Mouse (Mus musculus) urinary bladder, adult 2 months (tissue): ENCODE results near the gene Rilpl1. TPM values are rescaled to one million over a fixed set of nuclear protein-coding genes. Genes with fewer than 3 reads are reported as not detected.
A peak's percentile ranks its signal among the peaks of the same experiment; 100 is the strongest.
"Not testable (repeated sequence)": the region's sequence is repeated elsewhere in the genome, so short reads cannot be mapped to it uniquely, and the experiment has no call there.

Experiments
- DNase-seq: peaks from one replicate; pipeline ENCODE4 v3.0.0; 2022; ENCODE audit warnings: low spot score
- polyA plus RNA-seq: library from polyadenylated mRNA; depleted of rRNA; stranded (reverse); fragments of >200 nt; gene quantifications from 2 replicates; pipeline ENCODE4 v1.2.3, GENCODE M21; 2012; rRNA removed

The Rilpl1 gene
- 17.7 and 24.6 TPM in 2 replicates for polyA plus RNA-seq

GRCm38 (mm10) chr5:124530655-124531582, at the start of gene Rilpl1:
Gene Rilpl1 (minus strand): TSS chr5:124531391.
- peak; percentile 63 for DNase-seq

- peak; percentile 85 for DNase-seq
Measured at GRCm38 (mm10) chr5:124578633-124579317, 47.6 kb upstream of the Rilpl1 start, which contains the start of the genes Eif2b1 and Gtf2h3. Gene Eif2b1 (minus strand): TSS chr5:124579131. Gene Gtf2h3 (plus strand): TSS chr5:124579140.

DNA sequence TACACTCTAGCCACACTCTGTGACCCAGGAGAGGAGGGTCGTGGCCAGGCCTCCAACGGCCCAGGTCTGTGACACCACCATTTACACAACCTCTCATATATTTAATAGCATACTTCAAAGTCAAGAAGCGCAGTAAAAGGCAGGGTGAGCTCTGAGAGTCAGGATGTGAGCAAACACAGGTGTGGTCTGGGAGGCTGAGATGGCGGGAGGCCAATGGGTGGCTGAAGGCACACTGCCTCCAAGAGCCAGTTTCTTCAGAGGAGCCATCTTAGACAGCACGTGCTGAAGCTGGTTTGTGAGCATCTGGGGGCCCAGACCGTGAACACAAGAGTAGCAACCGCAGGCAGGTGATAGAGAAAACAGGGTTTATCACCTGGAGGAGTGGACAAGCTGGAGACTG, 44.3 kb upstream of the Rilpl1 start:
- no peak for DNase-seq

DNA sequence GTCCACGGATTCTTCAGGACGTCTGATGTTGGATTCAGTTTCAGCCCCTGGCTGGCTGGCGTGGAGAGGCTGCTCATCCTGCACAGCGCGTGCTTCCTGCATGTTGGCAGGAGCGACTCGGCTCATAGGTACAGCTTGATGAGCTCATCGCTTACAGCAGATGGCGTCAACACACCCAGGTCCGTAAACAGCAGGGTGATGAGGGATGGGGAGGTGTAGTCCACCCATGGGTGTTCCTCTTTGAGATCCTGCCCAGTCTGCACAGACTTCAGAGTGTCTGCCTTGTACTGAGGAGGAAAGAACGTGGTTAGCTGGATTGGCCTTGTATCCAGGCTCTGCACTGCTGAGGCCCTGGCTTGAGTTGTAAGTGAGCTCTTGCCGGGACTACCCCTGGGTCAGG, 39.9 kb upstream of the Rilpl1 start:
- DNase-seq, result no peak

- no peak for DNase-seq
Measured at GRCm38 (mm10) chr5:124555145-124555544, 24.0 kb upstream of the Rilpl1 start.

DNA sequence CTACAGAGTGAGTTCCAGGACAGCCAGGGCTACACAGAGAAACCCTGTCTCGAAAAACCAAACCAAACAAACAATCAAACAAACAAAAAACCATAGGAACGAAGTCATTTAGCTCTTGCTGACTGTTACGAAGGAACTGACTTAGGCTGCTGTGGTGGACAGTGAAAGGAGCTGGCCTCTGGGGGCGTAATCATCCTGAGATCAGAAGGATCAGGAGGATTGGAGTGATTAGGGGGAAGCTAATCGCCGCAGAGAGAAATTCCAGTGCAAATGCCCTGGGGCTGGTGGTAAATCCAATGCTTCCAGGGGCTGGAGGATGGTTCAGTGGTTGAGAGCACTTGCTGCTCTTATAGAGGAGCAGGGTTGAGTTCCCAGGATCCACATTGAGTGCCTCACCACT, 22.4 kb upstream of the Rilpl1 start:
- no peak for DNase-seq

DNA sequence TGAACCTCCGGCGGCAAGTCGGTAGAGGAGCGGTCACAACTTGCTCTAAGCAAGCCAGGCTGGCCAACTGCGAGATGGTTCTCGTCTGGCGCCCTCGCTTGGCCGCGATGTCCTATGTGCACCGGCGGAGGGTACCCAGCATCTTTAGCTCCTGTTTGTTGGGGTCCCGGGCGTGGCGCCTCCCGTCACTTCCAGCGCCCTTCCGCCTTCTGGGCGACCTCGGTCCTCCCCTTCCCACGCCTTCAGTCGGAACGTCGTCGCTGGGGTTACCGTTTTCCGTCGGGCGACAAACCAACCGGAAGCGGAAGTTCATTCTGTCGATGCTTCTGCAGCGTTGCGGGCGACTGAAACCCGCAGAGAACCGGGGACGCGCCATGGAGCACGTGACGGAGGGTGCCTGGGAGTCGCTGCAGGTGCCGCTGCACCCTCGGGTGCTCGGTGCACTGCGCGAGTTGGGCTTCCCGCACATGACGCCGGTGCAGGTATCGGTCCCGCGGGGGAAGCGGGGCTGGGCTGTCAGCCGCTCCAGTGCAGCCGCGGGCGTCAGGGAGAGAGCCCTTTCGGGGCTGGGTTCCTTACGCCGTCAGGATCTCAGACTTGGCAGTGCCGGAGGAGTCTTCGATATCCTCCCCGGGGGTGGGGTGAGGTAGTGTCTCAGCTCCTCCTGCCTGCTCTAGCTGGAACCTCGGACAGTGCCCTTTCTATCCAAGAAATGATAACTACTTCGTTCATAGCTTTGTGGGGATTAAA, 21.5 kb upstream of the Rilpl1 start, which contains the start of gene Ddx55:
Gene Ddx55, plus strand, starts transcription at position 307 of the 750 bp plus-strand sequence.
- peak; percentile 78 for DNase-seq

- no peak for DNase-seq
Measured at GRCm38 (mm10) chr5:124552094-124552472, 20.9 kb upstream of the Rilpl1 start.

DNA sequence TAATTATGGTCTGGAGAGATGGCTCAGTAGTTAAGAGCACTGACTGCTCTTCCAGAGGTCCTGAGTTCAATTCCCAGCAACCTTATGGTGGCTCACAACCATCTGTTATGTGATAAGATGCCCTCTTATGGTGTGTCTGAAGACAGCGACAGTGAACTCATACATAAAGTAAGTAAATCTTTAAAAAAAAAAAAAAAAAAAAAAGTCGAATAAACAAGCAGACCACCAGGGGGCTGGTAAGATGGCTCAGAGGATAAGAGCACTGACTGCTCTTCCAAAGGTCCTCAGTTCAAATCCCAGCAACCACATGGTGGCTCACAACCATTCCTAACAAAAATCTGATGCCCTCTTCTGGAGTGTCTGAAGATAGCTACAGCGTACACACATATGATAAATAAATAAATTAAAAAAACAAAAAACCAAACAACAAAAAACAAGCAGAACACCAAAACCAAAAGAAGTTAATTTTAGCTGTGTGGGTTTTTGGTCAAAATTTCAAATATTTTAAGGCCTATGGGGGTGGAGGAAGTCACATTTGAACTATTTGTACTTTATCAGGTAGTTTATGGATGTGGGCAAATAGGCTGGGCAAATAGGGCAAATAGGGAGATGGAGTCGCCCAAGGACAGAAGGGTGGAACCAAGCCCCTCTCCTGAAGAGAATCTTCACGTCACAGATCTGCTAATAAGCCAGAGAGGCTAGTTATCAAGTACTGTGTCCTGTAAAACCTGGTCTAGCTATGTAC, 20.3 kb upstream of the Rilpl1 start:
- not testable (repeated sequence) for DNase-seq

GRCm38 (mm10) chr5:124550737-124551136, 19.5 kb upstream of the Rilpl1 start:
- not testable (repeated sequence) for DNase-seq

DNA sequence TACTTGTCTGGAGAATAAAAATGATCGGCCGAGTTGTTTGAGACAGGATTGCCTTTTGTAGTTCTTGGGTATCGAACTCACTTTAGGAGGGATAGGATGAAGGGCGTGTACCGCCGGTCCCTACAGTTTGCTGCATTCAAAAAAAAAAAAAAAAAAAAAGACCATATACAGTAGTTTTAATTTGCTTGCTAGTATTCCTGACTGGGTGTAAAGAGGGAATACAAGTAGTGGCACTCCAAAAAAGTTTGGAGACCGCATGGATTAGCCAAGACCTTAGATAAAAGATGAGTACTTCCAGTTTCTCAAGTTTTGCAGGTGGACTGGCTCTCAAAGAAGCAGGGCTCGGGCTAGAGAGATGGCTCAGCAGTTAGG, 10.4 kb upstream of the Rilpl1 start:
- no peak for DNase-seq

DNA sequence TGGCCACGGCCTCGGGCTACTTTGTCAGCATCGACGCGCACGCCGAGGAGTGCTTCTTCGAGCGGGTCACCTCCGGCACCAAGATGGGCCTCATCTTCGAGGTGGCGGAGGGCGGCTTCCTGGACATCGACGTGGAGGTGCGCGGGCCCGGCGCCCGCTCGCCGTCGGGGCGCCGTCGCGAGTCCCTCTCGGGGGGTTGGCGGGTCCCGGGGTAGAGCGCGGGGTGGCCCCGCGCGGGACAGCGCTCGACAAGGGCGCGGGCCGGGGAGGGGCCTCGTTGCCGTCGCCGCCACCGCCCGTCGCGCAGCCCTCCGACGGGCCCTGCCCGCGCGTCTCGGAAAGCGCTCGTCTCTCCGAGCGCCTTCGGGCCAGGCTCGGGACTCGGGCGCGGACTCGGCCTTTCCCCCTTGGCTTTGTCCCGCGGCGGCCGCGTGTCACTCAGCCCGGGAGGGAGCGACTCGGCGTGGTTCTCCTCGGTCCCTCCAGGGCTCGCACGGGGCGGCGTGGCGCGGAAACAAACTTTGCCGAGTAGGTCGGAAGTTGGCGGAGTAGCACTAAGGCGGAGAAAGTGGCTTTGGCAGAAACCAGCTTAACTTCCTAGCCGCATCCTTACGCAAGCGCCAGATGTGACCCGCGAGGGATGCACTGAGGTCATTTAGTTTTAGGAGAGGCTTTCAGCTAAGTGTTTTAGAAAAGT, 9.9 kb upstream of the Rilpl1 start:
- peak; percentile 70 for DNase-seq

- DNase-seq, result peak; percentile 94
Measured at GRCm38 (mm10) chr5:124540383-124540786, 9.2 kb upstream of the Rilpl1 start, which contains the start of gene Tmed2. Gene Tmed2 (plus strand): TSS chr5:124540695.

GRCm38 (mm10) chr5:124539905-124540304, 8.7 kb upstream of the Rilpl1 start:
- DNase-seq, result no peak

DNA sequence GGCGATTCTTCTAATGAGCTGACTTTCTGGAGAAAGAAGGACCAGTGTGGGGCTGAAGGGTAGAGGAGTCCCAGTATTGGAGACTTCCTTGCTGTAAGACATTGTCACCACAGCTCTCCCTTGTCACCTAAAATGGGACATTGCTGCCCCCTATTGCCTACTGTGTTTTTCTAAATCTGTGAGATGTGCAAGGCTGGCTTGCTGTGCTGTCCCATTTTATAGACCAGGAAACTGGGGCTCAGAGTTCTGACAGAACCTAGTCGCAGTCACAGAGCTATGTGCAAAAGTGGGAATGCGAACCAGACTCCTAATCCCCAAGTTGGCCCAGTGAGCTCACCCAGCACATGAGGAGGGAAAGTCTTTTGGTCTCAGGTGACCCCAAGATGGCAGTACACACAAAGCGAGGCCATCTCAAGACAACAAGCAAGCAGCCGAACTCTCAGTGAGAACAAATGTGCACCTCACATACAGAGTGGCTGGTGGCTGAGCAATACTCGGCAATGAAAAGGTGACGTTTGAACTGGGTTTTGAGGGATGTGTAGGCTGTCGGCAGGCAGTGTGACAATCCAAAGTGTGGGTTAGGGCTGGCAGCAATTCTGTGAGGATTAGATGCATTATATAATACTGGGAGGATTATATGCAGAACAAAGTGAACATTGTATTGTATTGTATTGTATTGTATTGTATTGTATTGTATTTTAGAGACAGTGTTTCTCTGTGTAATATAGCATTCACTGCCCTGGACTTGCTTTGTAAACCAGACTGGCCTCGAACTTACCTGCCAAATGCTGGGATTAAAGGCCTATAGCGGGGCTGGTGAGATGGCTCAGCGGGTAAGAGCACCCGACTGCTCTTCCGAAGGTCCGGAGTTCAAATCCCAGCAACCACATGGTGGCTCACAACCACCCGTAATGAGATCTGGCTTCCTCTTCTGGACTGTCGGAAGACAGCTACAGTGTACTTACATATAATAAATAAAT, 7.9 kb upstream of the Rilpl1 start:
- no peak for DNase-seq

GRCm38 (mm10) chr5:124536776-124537175, 5.6 kb upstream of the Rilpl1 start:
- DNase-seq, result no peak

GRCm38 (mm10) chr5:124535016-124535415, 3.8 kb upstream of the Rilpl1 start:
- DNase-seq, result no peak

DNA sequence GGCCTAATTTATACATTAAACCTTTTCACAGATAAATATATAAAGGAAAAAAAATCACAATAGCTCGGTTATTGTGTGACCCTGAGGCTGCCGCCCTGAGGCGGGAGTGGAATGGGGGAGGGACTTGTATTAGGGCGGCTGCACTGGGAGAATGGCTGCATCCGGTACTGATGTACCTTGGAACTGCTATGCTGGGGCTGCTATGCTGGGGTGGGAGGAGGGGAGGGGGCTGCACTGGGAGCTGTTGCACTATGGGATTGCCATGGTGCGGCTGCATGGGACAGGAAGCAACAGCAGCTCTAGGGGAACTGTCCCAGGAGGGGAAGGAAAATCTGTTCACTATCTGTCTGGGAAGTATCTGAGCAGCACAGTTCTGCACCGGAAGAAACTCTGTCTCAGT, 1.3 kb upstream of the Rilpl1 start:
- no peak for DNase-seq

- DNase-seq, result no peak
Measured at GRCm38 (mm10) chr5:124531583-124531930, 366 bp upstream of the Rilpl1 start.
